Mouse (Mus musculus): ENCODE measurements at regions not wholly inside any gene's neighbourhood (a gene's known extent, or its start where the extent isn't known, plus 50 kb on each side); places are given as distances from the start of the nearest gene placed in this dataset.
A peak's percentile ranks its signal among the peaks of the same experiment; 100 is the strongest.

GRCm38 (mm10) chr8:109415906-109416305 is 77.9 kb upstream of the Pmfbp1 start:
- peak overlapping the region; percentile 18; the same call in 1 of the 2 replicates for H3K9ac ChIP-seq (replicated peaks; ENCODE audit: low read length)
- WGBS, result 40% methylated on average over 11 of the region's 11 CpGs
- peak; percentile 60 for DNase-seq
- H3K27me3 ChIP-seq (ENCODE audit: control insufficient read depth, insufficient read depth, low read length), result no peaks in the 10 kb centered on the region
- H3K27ac ChIP-seq (replicated peaks; ENCODE audit: low read depth, low read length), result peak overlapping the region; percentile 93
- ATAC-seq (ENCODE audit: low FRiP score, low TSS enrichment), result no peak
- no peaks in the 10 kb centered on the region for H3K36me3 ChIP-seq (ENCODE audit: control insufficient read depth, insufficient read depth, low read length)
- no peak overlapping the region for H3K4me3 ChIP-seq (replicated peaks; ENCODE audit: low read depth, low read length)
- H3K9me3 ChIP-seq (ENCODE audit: control insufficient read depth, low read length), result no peaks in the 10 kb centered on the region
- H3K4me2 ChIP-seq (ENCODE audit: low read length), result peak overlapping the region; percentile 16
- peaks cover 37% of the 10 kb centered on the region for H3K4me1 ChIP-seq (ENCODE audit: control insufficient read depth, insufficient read depth, low read length)

GRCm38 (mm10) chr8:109416327-109417100 is 77.3 kb upstream of the Pmfbp1 start:
- ATAC-seq (ENCODE audit: low FRiP score, low TSS enrichment), result peak; percentile 19; the same call in 1 of the 2 replicates
- H3K27me3 ChIP-seq (ENCODE audit: control insufficient read depth, insufficient read depth, low read length), result no peaks in the 10 kb centered on the region
- H3K4me2 ChIP-seq (ENCODE audit: low read length), result peak overlapping the region; percentile 38
- peaks cover 37% of the 10 kb centered on the region for H3K4me1 ChIP-seq (ENCODE audit: control insufficient read depth, insufficient read depth, low read length)
- DNase-seq, result peak; percentile 69
- 0 out of 2 replicates have a peak overlapping the region, but pooled peaks have one; percentile 7 for H3K4me3 ChIP-seq (replicated peaks; ENCODE audit: low read depth, low read length)
- no peaks in the 10 kb centered on the region for H3K36me3 ChIP-seq (ENCODE audit: control insufficient read depth, insufficient read depth, low read length)
- H3K9ac ChIP-seq (replicated peaks; ENCODE audit: low read length), result peak overlapping the region; percentile 18; the same call in 1 of the 2 replicates
- H3K27ac ChIP-seq (replicated peaks; ENCODE audit: low read depth, low read length), result peak overlapping the region; percentile 93
- 44% methylated on average over 17 of the region's 17 CpGs for WGBS
- H3K9me3 ChIP-seq (ENCODE audit: control insufficient read depth, low read length), result no peaks in the 10 kb centered on the region

GRCm38 (mm10) chr8:109417222-109417621 is 76.6 kb upstream of the Pmfbp1 start:
- Histone ChIP-seq H3K9me3 (ENCODE audit: control insufficient read depth, low read length) (no peaks in the 10 kb centered on the region), H3K4me2 (ENCODE audit: low read length) (peak overlapping the region; percentile 38), H3K36me3 (ENCODE audit: control insufficient read depth, insufficient read depth, low read length) (no peaks in the 10 kb centered on the region), H3K27me3 (ENCODE audit: control insufficient read depth, insufficient read depth, low read length) (no peaks in the 10 kb centered on the region), H3K27ac (replicated peaks; ENCODE audit: low read depth, low read length) (peak overlapping the region; percentile 93), H3K9ac (replicated peaks; ENCODE audit: low read length) (no peak overlapping the region; the same call in 1 of the 2 replicates), H3K4me1 (ENCODE audit: control insufficient read depth, insufficient read depth, low read length) (peaks cover 37% of the 10 kb centered on the region), H3K4me3 (replicated peaks; ENCODE audit: low read depth, low read length) (no peak overlapping the region)
- ATAC-seq (ENCODE audit: low FRiP score, low TSS enrichment), result peak; percentile 85
- 14% methylated on average over 5 of the region's 5 CpGs for WGBS
- DNase-seq, result peak; percentile 92

GRCm38 (mm10) chr8:109417971-109418370 is 75.9 kb upstream of the Pmfbp1 start:
- Histone ChIP-seq H3K4me3 (replicated peaks; ENCODE audit: low read depth, low read length) (no peak overlapping the region), H3K9ac (replicated peaks; ENCODE audit: low read length) (peak overlapping the region; percentile 18), H3K4me1 (ENCODE audit: control insufficient read depth, insufficient read depth, low read length) (peaks cover 37% of the 10 kb centered on the region), H3K36me3 (ENCODE audit: control insufficient read depth, insufficient read depth, low read length) (no peaks in the 10 kb centered on the region), H3K9me3 (ENCODE audit: control insufficient read depth, low read length) (no peaks in the 10 kb centered on the region), H3K27me3 (ENCODE audit: control insufficient read depth, insufficient read depth, low read length) (no peaks in the 10 kb centered on the region), H3K4me2 (ENCODE audit: low read length) (peak overlapping the region; percentile 7; the same call in 1 of the 2 replicates), H3K27ac (replicated peaks; ENCODE audit: low read depth, low read length) (peak overlapping the region; percentile 83)
- 22% methylated on average over 12 of the region's 12 CpGs for WGBS
- ATAC-seq (ENCODE audit: low FRiP score, low TSS enrichment) (no peak), DNase-seq (peak; percentile 77)

- Histone ChIP-seq H3K9ac (replicated peaks; ENCODE audit: low read length) (0 out of 2 replicates have a peak overlapping the region, but pooled peaks have one; percentile 10), H3K36me3 (ENCODE audit: control insufficient read depth, insufficient read depth, low read length) (no peaks in the 10 kb centered on the region), H3K4me2 (ENCODE audit: low read length) (no peak overlapping the region), H3K4me3 (replicated peaks; ENCODE audit: low read depth, low read length) (no peak overlapping the region), H3K27ac (replicated peaks; ENCODE audit: low read depth, low read length) (peak overlapping the region; percentile 83), H3K27me3 (ENCODE audit: control insufficient read depth, insufficient read depth, low read length) (no peaks in the 10 kb centered on the region), H3K4me1 (ENCODE audit: control insufficient read depth, insufficient read depth, low read length) (peaks cover 37% of the 10 kb centered on the region), H3K9me3 (ENCODE audit: control insufficient read depth, low read length) (no peaks in the 10 kb centered on the region)
- peak; percentile 26 for DNase-seq
- WGBS, result 30% methylated on average over 4 of the region's 4 CpGs
- ATAC-seq (ENCODE audit: low FRiP score, low TSS enrichment), result no peak
Observed at GRCm38 (mm10) chr8:109419029-109419596, 74.7 kb upstream of the Pmfbp1 start.

- ATAC-seq (ENCODE audit: low FRiP score, low TSS enrichment) (no peak), DNase-seq (no peak)
- H3K4me3 ChIP-seq (replicated peaks; ENCODE audit: low read depth, low read length), result no peak overlapping the region
- H3K27me3 ChIP-seq (ENCODE audit: control insufficient read depth, insufficient read depth, low read length), result no peaks in the 10 kb centered on the region
- H3K9ac ChIP-seq (replicated peaks; ENCODE audit: low read length), result no peak overlapping the region
- 85% methylated on average over 5 of the region's 5 CpGs for WGBS
- no peaks in the 10 kb centered on the region for H3K9me3 ChIP-seq (ENCODE audit: control insufficient read depth, low read length)
- H3K27ac ChIP-seq (replicated peaks; ENCODE audit: low read depth, low read length), result no peak overlapping the region
- H3K4me1 ChIP-seq (ENCODE audit: control insufficient read depth, insufficient read depth, low read length), result peaks cover 5% of the 10 kb centered on the region; the same call in 1 of the 2 replicates
- no peak overlapping the region for H3K4me2 ChIP-seq (ENCODE audit: low read length)
- no peaks in the 10 kb centered on the region for H3K36me3 ChIP-seq (ENCODE audit: control insufficient read depth, insufficient read depth, low read length)
Observed at GRCm38 (mm10) chr8:109424004-109424403, 69.8 kb upstream of the Pmfbp1 start.

GRCm38 (mm10) chr8:109428551-109428950 is 65.3 kb upstream of the Pmfbp1 start:
- H3K27ac ChIP-seq (replicated peaks; ENCODE audit: low read depth, low read length), result no peak overlapping the region
- ATAC-seq (ENCODE audit: low FRiP score, low TSS enrichment), result no peak
- H3K4me3 ChIP-seq (replicated peaks; ENCODE audit: low read depth, low read length), result no peak overlapping the region
- H3K9me3 ChIP-seq (ENCODE audit: control insufficient read depth, low read length), result no peaks in the 10 kb centered on the region
- no peaks in the 10 kb centered on the region for H3K36me3 ChIP-seq (ENCODE audit: control insufficient read depth, insufficient read depth, low read length)
- no peaks in the 10 kb centered on the region for H3K27me3 ChIP-seq (ENCODE audit: control insufficient read depth, insufficient read depth, low read length)
- H3K9ac ChIP-seq (replicated peaks; ENCODE audit: low read length), result no peak overlapping the region
- no peak overlapping the region for H3K4me2 ChIP-seq (ENCODE audit: low read length)
- H3K4me1 ChIP-seq (ENCODE audit: control insufficient read depth, insufficient read depth, low read length), result no peaks in the 10 kb centered on the region
- no peak for DNase-seq
- 88% methylated on average over 9 of the region's 9 CpGs for WGBS

GRCm38 (mm10) chr8:109434538-109434937 is 59.3 kb upstream of the Pmfbp1 start:
- Histone ChIP-seq H3K9ac (replicated peaks; ENCODE audit: low read length) (no peak overlapping the region), H3K4me3 (replicated peaks; ENCODE audit: low read depth, low read length) (no peak overlapping the region), H3K27me3 (ENCODE audit: control insufficient read depth, insufficient read depth, low read length) (no peaks in the 10 kb centered on the region), H3K4me1 (ENCODE audit: control insufficient read depth, insufficient read depth, low read length) (0 out of 2 replicates have a peak, but pooled peaks cover 2% of the 10 kb centered on the region), H3K9me3 (ENCODE audit: control insufficient read depth, low read length) (no peaks in the 10 kb centered on the region), H3K36me3 (ENCODE audit: control insufficient read depth, insufficient read depth, low read length) (no peaks in the 10 kb centered on the region), H3K27ac (replicated peaks; ENCODE audit: low read depth, low read length) (no peak overlapping the region), H3K4me2 (ENCODE audit: low read length) (no peak overlapping the region)
- ATAC-seq (ENCODE audit: low FRiP score, low TSS enrichment), result no peak
- WGBS, result 90% methylated on average over 12 of the region's 12 CpGs
- no peak for DNase-seq
